Mouse (Mus musculus): Measurements from ENCODE around the gene Ccdc27. TPM values are rescaled to one million over a fixed set of nuclear protein-coding genes. Genes with fewer than 3 reads are reported as not detected.

Ccdc27 gene
- not detected in 2 replicates for polyA plus RNA-seq (2012; ENCODE audit: insufficient read depth, insufficient read length, low replicate concordance, missing spikeins)

DNA sequence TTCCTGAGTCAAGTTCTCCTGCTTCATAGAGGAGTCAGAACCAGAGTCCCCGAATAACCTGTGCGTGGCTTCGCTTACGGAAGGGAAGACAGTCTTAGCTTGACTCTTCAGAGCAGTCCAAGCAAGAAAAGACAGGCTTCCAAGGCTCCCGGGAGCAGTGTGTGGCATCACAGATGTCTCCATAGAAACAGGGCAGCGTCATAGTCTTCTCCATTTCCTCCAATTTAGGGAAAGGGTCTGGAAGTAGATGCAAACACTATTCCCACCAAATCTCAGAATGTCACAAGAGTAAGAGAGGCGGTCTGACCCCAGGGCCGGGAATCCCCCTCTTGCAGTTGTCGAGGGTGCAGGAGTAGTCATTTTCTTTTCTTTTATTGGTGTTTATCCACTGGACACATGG is at the start of gene Ccdc27:
Ccdc27 (minus strand) TSS at position 101 of the 400 bp plus-strand sequence.
- H3K4me1 ChIP-seq (ENCODE audit: control insufficient read depth, insufficient read depth, low read length), result no peaks in the 10 kb centered on the region
- TF ChIP-seq POLR2A (IDR thresholded peaks at IDR 0.05; ENCODE audit: insufficient read depth, low read depth, low read length), result no peak
- TF ChIP-seq CTCF (IDR thresholded peaks at IDR 0.05; ENCODE audit: insufficient read depth, low read depth, low read length), result no peak
- no peak within 1 kb of the TSS for H3K27ac ChIP-seq (ENCODE audit: insufficient read depth, low read depth, low read length)
- no peak within 1 kb of the TSS for H3K4me3 ChIP-seq (ENCODE audit: insufficient read depth, low read depth, low read length)
- 77% methylated on average over 9 of the region's 9 CpGs for WGBS

DNA sequence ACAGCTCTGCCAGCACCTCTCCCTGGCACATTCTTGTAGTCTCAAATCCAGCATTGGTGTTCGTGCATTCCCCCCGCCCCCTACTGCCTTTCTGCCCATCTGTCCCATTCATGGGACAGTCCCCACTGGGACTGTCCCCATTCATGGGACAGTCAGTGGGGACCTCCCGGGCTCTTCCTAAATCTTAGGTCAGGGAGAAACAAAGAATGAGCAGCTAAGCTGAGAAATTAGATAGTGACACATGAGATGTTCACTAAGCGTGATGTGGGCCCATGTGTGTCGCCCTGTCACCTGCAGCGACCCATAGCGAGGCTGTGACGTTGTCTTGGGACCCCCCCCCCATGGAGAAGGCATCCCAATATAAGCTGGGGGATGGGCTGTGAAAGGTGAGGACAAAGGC is 48.9 kb upstream of the Ccdc27 start:
- Histone ChIP-seq H3K27ac (ENCODE audit: insufficient read depth, low read depth, low read length) (no peak overlapping the region), H3K4me3 (ENCODE audit: insufficient read depth, low read depth, low read length) (no peak overlapping the region), H3K4me1 (ENCODE audit: control insufficient read depth, insufficient read depth, low read length) (no peaks in the 10 kb centered on the region)
- 75% methylated on average over 8 of the region's 8 CpGs for WGBS
- TF ChIP-seq POLR2A (IDR thresholded peaks at IDR 0.05; ENCODE audit: insufficient read depth, low read depth, low read length) (no peak), CTCF (IDR thresholded peaks at IDR 0.05; ENCODE audit: insufficient read depth, low read depth, low read length) (no peak)

DNA sequence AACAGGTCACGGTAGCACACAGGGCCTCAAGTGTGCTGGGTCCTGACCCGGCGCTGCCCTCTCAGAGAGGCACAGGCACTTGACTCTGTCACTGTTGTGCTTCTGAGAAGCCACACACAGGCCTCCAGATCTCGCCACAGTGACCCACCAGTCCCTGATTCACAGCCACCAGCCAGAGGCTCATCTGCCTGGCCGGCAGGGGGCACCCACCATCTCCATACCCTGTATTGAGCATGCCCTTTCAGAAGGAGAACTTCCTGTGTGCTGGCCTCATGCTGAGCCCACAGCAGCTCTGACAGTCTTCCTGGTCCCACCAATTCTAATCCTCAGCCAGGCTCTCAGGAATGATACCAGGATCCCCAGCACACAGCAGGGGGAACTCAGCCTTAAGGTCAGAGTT is 46.7 kb upstream of the Ccdc27 start:
- Histone ChIP-seq H3K27ac (ENCODE audit: insufficient read depth, low read depth, low read length) (no peak overlapping the region), H3K4me1 (ENCODE audit: control insufficient read depth, insufficient read depth, low read length) (no peaks in the 10 kb centered on the region), H3K4me3 (ENCODE audit: insufficient read depth, low read depth, low read length) (no peak overlapping the region)
- whole genome bisulfite sequencing, result 74% methylated on average over 5 of the region's 5 CpGs
- TF ChIP-seq POLR2A (IDR thresholded peaks at IDR 0.05; ENCODE audit: insufficient read depth, low read depth, low read length) (no peak), CTCF (IDR thresholded peaks at IDR 0.05; ENCODE audit: insufficient read depth, low read depth, low read length) (no peak)

DNA sequence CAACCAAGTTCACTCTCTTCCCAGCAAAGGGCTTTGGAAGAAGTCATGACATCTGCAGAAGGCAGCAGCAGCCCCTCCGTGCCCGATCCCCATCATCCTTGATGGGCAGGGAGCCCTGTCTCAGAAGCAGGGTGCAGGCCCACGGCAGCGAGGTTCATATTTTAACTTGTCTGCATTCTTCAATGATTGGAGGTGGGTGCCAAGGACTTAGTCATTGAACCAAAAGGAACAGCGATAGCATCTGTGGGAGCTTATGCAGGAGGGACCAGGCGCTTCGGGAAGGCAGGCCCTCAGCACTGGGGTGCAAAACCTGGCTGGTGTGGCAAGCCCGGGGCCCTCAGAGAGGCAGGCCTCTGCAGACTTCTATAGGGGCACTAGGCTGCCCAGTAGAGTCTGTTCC is 44.0 kb upstream of the Ccdc27 start:
- Histone ChIP-seq H3K4me3 (ENCODE audit: insufficient read depth, low read depth, low read length) (no peak overlapping the region), H3K4me1 (ENCODE audit: control insufficient read depth, insufficient read depth, low read length) (peaks cover 2% of the 10 kb centered on the region; the same call in 1 of the 2 replicates), H3K27ac (ENCODE audit: insufficient read depth, low read depth, low read length) (no peak overlapping the region)
- no peak for TF ChIP-seq CTCF (IDR thresholded peaks at IDR 0.05; ENCODE audit: insufficient read depth, low read depth, low read length)
- no peak for TF ChIP-seq POLR2A (IDR thresholded peaks at IDR 0.05; ENCODE audit: insufficient read depth, low read depth, low read length)
- 85% methylated on average over 8 of the region's 8 CpGs for WGBS

DNA sequence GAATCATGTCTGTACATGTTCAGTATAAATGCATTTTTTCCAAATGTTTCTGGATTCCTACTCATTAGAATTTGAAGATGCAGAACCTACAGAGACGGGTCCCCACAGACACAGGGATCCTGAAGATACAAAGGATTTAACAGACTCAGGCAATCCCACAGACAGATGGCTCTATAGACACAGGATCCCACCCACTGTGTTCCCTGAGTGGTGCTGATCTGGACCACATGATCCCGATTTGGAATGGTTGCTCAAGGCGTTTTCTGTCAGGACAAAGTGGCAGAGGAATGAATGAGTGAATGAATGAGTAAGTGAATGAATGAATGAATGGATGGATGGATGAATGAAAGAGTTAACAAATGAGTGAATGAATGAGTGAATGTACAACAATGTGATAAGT is 43.4 kb upstream of the Ccdc27 start:
- Histone ChIP-seq H3K4me3 (ENCODE audit: insufficient read depth, low read depth, low read length) (no peak overlapping the region), H3K27ac (ENCODE audit: insufficient read depth, low read depth, low read length) (no peak overlapping the region), H3K4me1 (ENCODE audit: control insufficient read depth, insufficient read depth, low read length) (peaks cover 8% of the 10 kb centered on the region; the same call in 1 of the 2 replicates)
- WGBS, result 55% methylated on average over 3 of the region's 3 CpGs
- TF ChIP-seq CTCF (IDR thresholded peaks at IDR 0.05; ENCODE audit: insufficient read depth, low read depth, low read length) (no peak), POLR2A (IDR thresholded peaks at IDR 0.05; ENCODE audit: insufficient read depth, low read depth, low read length) (no peak)

DNA sequence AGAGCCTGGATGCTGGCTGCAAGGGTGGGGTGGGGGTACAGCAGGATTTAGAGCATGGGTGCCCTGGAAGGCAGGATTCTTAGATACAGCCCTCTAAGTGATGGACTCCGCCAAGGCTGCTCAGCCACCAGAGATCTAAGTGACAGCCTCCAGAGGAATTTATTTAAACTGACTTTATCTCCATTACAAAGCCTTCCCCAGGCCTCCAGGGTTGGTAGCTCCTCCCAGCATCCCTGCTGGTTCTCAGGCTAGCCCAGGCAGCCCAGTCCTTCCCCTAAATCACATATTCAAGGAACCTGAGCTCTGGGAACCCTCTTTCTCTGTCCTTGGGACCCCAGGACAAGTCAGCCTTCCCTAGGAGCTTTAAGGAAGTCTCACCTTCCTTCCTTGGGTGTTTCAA is 39.5 kb upstream of the Ccdc27 start:
- H3K27ac ChIP-seq (ENCODE audit: insufficient read depth, low read depth, low read length), result no peak overlapping the region
- no peak for TF ChIP-seq POLR2A (IDR thresholded peaks at IDR 0.05; ENCODE audit: insufficient read depth, low read depth, low read length)
- TF ChIP-seq CTCF (IDR thresholded peaks at IDR 0.05; ENCODE audit: insufficient read depth, low read depth, low read length), result no peak
- no peak overlapping the region for H3K4me3 ChIP-seq (ENCODE audit: insufficient read depth, low read depth, low read length)
- H3K4me1 ChIP-seq (ENCODE audit: control insufficient read depth, insufficient read depth, low read length), result peaks cover 18% of the 10 kb centered on the region
- WGBS, result 60% methylated on average over 1 of the region's 1 CpGs

DNA sequence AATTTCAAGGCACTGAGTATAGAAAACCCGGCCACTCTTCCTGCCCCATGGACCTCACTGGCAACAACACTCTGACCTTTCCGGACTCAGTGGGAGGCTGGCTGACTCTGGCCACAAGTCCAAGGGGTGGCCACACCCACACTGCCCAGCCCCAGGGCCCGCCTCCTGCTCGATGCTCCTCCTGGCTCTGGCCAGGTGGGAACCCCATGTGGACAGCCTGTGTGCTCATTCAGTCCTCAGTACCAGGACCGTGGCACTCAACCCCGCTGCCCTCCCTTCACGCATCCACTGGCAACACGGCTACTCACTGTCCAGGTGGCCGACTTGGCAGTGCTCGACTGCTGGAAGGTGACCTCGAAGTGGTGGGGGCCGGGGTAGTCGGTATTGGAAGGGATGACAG is 38.5 kb upstream of the Ccdc27 start:
- H3K4me3 ChIP-seq (ENCODE audit: insufficient read depth, low read depth, low read length), result no peak overlapping the region
- TF ChIP-seq CTCF (IDR thresholded peaks at IDR 0.05; ENCODE audit: insufficient read depth, low read depth, low read length), result no peak
- TF ChIP-seq POLR2A (IDR thresholded peaks at IDR 0.05; ENCODE audit: insufficient read depth, low read depth, low read length), result no peak
- peaks cover 18% of the 10 kb centered on the region for H3K4me1 ChIP-seq (ENCODE audit: control insufficient read depth, insufficient read depth, low read length)
- WGBS, result 3% methylated on average over 13 of the region's 13 CpGs
- no peak overlapping the region for H3K27ac ChIP-seq (ENCODE audit: insufficient read depth, low read depth, low read length)

DNA sequence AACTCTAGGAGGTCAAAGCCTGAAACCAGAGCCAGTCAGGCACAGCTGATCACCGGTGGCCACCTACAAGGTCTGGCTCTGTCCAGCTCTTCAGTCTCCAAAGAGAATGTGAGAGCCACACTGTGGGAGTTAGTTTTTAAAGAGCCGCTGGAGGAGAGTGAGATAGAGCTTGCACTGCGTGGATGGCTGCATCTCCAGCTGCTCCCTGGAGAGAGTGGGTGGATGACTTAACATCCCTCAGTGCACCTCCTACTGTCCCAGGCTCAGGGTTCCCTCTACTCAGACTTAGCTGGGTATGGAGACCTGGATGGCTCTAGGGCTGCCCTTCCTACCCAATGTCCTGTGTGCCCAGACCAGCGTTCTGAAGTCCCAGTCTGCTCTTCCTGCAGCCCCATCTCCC is 37.7 kb upstream of the Ccdc27 start:
- Histone ChIP-seq H3K27ac (ENCODE audit: insufficient read depth, low read depth, low read length) (no peak overlapping the region), H3K4me3 (ENCODE audit: insufficient read depth, low read depth, low read length) (no peak overlapping the region), H3K4me1 (ENCODE audit: control insufficient read depth, insufficient read depth, low read length) (peaks cover 18% of the 10 kb centered on the region)
- TF ChIP-seq CTCF (IDR thresholded peaks at IDR 0.05; ENCODE audit: insufficient read depth, low read depth, low read length) (no peak), POLR2A (IDR thresholded peaks at IDR 0.05; ENCODE audit: insufficient read depth, low read depth, low read length) (no peak)
- 51% methylated on average over 4 of the region's 4 CpGs for WGBS

DNA sequence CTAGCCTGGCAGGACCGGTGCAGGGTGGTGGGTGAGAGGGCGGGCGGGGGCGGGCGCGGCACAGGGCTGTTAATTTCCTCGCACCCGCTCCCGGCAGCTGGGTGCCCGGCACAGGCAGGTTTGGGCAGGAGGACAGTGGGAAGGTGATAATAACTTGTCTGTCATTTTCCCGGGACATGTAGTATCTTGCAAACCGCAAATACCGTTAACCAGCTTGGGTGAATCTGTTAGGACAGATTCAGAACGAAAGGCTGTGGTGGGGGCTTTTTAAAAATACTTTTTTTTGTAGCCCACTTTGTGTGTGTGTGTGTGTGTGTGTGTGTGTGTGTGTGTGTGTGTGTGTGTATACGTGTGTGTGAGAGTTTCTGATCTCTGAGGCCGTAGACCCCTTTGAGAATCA is 29.5 kb upstream of the Ccdc27 start:
- Histone ChIP-seq H3K27ac (ENCODE audit: insufficient read depth, low read depth, low read length) (no peak overlapping the region), H3K4me3 (ENCODE audit: insufficient read depth, low read depth, low read length) (no peak overlapping the region), H3K4me1 (ENCODE audit: control insufficient read depth, insufficient read depth, low read length) (no peaks in the 10 kb centered on the region)
- WGBS, result 21% methylated on average over 16 of the region's 16 CpGs
- TF ChIP-seq CTCF (IDR thresholded peaks at IDR 0.05; ENCODE audit: insufficient read depth, low read depth, low read length) (no peak), POLR2A (IDR thresholded peaks at IDR 0.05; ENCODE audit: insufficient read depth, low read depth, low read length) (no peak)

DNA sequence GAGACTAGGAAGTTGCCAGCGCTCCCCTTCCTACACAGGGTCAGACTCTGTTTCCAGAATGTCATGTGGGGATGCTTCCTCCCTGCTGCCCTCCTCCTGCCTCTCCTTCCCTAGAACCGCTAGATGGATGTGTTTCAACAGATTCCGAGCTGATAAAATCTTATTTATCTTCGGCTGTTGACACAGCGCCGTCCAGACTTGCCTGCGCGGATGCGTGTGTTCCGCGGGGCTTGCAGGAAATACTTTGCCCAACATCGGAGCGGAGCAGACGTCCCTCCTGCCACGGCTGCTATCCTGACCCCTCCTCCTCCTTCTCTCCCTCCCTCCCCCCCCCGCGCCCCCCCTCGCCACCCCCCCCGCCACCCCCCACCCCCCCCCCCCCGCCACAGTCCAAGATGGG is 29.0 kb upstream of the Ccdc27 start:
- H3K4me1 ChIP-seq (ENCODE audit: control insufficient read depth, insufficient read depth, low read length), result no peaks in the 10 kb centered on the region
- H3K27ac ChIP-seq (ENCODE audit: insufficient read depth, low read depth, low read length), result no peak overlapping the region
- 2% methylated on average over 16 of the region's 20 CpGs for WGBS
- no peak for TF ChIP-seq POLR2A (IDR thresholded peaks at IDR 0.05; ENCODE audit: insufficient read depth, low read depth, low read length)
- TF ChIP-seq CTCF (IDR thresholded peaks at IDR 0.05; ENCODE audit: insufficient read depth, low read depth, low read length), result no peak
- H3K4me3 ChIP-seq (ENCODE audit: insufficient read depth, low read depth, low read length), result no peak overlapping the region

Measured in olfactory bulb, adult 2 months (tissue).